Mouse (Mus musculus) kidney, embryonic 14.5 days (tissue): ENCODE measurements around the gene Neurog1. TPM values are rescaled to one million over a fixed set of nuclear protein-coding genes. Genes with fewer than 3 reads are reported as not detected.
A peak's percentile ranks its signal among the peaks of the same experiment; 100 is the strongest.

ENCODE experiments used
- ATAC-seq: fragments of 200-750 bp; cut with Nextera tagmentation; 2 replicates; pipeline ENCODE4 v1.8.0; 2017; ENCODE audit warnings: moderate number of reproducible peaks, mild to moderate bottlenecking, moderate TSS enrichment, moderate library complexity; ENCODE audit not compliant: low FRiP score, low TSS enrichment
- H3K27ac ChIP-seq: fragments of 300-500 bp; sonication (generic); 2 replicates; pipeline ENCODE4 v1.5.1; 2014; ENCODE audit warnings: low read depth, mild to moderate bottlenecking, low read length, moderate library complexity, mixed read lengths
- H3K27me3 ChIP-seq: fragments of 300-500 bp; sonication (generic); 2 replicates; pipeline ENCODE4 v1.6.1; 2014; ENCODE audit warnings: mild to moderate bottlenecking, low read length; ENCODE audit not compliant: control insufficient read depth, insufficient read depth
- H3K36me3 ChIP-seq: fragments of 300-500 bp; sonication (generic); 2 replicates; pipeline ENCODE4 v1.6.1; 2014; ENCODE audit warnings: low read length, mixed read lengths; ENCODE audit not compliant: control insufficient read depth, insufficient read depth
- H3K4me1 ChIP-seq: fragments of 300-500 bp; sonication (generic); 2 replicates; pipeline ENCODE4 v1.6.1; 2014; ENCODE audit warnings: low read length, mixed read lengths; ENCODE audit not compliant: control insufficient read depth, insufficient read depth
- H3K4me2 ChIP-seq: fragments of 300-500 bp; sonication (generic); replicated peaks from 2 replicates; pipeline ENCODE4 v1.6.1; 2014; ENCODE audit warnings: low read depth, mild to moderate bottlenecking, low read length
- H3K4me3 ChIP-seq: fragments of 300-500 bp; sonication (generic); 2 replicates; pipeline ENCODE4 v1.5.1; 2014; ENCODE audit warnings: mild to moderate bottlenecking, low read length
- H3K9ac ChIP-seq: fragments of 300-500 bp; sonication (generic); 2 replicates; pipeline ENCODE4 v1.6.1; 2014; ENCODE audit warnings: low read depth, mild to moderate bottlenecking, low read length, moderate library complexity
- H3K9me3 ChIP-seq: fragments of 300-500 bp; sonication (generic); 2 replicates; pipeline ENCODE4 v1.6.1; 2016; ENCODE audit warnings: low read length; ENCODE audit not compliant: control insufficient read depth
- WGBS: fragments of 180-500 bp; shearing (Covaris S2); extraction: QIAGEN DNeasy Blood & Tissue Kit; methylation state at CpG from one replicate; pipeline ENCODE4 v1.1.7; 2014; 5-methylcytosine and 5-hydroxymethylcytosine counted together
- polyA plus RNA-seq: library from polyadenylated mRNA; unstranded; fragments of >200 nt; fragmentation: Nextera tagmentation; extraction: Ambion mirVana; gene quantifications from 2 replicates; pipeline ENCODE4 v1.2.1, GENCODE M21; 2014

Neurog1 gene
- polyA plus RNA-seq, 1 experiment from 2014 or later, result not detected

DNA sequence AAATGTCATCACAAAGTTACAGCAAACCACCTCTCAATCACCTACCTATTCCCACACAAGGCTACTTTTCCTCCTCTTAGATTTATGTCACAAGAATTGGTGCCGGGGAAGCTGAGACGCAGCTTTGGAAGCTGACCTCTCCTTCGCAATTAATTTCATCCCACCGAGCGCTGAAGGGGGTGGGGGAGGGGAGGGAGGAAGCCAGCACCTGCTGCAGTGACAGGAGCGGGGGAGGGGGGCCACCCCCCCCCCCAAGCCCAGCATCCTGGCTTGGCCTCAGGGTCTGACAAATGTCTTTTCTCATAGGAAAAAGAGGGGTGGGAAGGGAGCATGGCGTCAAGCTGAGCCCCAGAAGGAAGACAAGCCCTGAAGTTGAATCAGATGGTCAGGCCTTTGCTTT lies 23.2 kb downstream of the Neurog1 start:
- Histone ChIP-seq H3K27ac (no peak overlapping the region), H3K9me3 (no peaks in the 10 kb centered on the region), H3K36me3 (no peaks in the 10 kb centered on the region), H3K4me2 (no peak overlapping the region), H3K4me1 (0 out of 2 replicates have a peak, but pooled peaks cover 3% of the 10 kb centered on the region), H3K27me3 (peaks cover 9% of the 10 kb centered on the region), H3K4me3 (no peak overlapping the region), H3K9ac (no peak overlapping the region)
- 4% methylated on average over 6 of the region's 7 CpGs for WGBS
- ATAC-seq, result no peak

DNA sequence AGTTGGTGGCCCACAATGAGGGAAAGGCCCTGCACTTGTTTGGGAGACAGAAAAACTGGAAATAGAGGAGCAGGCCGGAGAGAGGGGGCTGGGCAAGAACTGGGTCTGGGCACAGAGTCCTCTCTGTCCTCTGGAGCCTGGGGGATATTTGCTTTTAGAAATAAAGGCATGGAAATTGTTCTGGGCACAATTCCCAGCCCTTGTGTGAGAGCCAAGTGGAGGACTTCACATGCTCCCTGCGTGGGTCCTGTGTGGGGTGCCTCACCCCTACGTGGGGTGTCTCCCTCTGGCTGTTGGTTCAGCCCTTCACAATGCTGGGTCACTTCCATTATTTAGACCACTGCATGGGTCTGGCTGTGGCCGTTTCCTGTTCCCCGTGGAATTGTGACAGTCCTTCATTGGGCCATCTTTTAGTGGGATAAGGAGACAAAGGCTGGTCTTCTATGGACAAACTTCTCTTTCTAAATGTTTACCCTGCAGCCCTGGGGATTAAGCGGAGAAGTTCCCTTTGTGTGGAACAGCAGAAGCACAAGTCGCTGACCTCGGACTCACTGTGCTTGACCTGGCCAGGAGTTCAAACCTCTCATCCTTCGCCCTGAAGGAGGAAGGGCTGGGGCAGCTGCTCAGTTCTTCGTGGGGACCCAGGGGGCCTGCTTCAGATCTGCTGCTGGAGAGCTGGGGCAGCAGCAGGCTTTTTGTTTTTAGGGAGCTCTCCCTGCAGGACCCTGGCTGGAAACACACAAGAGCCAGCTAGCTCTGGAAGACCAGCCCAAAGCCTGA lies 25.6 kb downstream of the Neurog1 start:
- peaks cover 29% of the 10 kb centered on the region for H3K27me3 ChIP-seq

DNA sequence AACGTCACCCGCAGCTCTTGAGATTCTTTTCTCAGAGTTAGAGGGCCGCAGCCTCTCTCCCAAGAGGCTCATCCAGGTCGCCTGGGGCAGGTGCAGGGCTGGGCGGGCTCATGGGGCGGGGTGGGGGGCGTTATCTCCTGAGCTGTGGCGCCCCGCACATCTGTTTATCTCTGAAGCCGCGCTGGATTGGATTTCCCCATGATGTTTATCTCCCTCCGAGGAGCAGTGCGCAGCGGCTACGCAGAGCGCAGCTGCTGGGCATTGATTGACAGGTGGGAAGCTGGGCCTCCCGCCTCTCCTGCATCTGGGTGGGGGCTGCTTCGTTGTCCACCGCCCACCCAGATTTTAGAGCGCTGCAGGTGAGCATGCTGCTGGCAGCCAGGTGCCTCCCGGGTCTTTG lies 28.3 kb downstream of the Neurog1 start:
- H3K27me3 ChIP-seq, result peaks cover 32% of the 10 kb centered on the region
- H3K9ac ChIP-seq, result no peak overlapping the region
- WGBS, result 4% methylated on average over 21 of the region's 21 CpGs
- ATAC-seq, result no peak
- peaks cover 15% of the 10 kb centered on the region for H3K4me1 ChIP-seq
- no peak overlapping the region for H3K4me3 ChIP-seq
- H3K4me2 ChIP-seq, result no peak overlapping the region
- no peak overlapping the region for H3K27ac ChIP-seq
- no peaks in the 10 kb centered on the region for H3K36me3 ChIP-seq
- H3K9me3 ChIP-seq, result no peaks in the 10 kb centered on the region

More for the DNA sequence above, 25.6 kb downstream of the Neurog1 start:
- no peaks in the 10 kb centered on the region for H3K36me3 ChIP-seq
- H3K4me1 ChIP-seq, result peaks cover 14% of the 10 kb centered on the region
- ATAC-seq, result no peak
- H3K4me2 ChIP-seq, result no peak overlapping the region
- H3K4me3 ChIP-seq, result no peak overlapping the region
- 31% methylated on average over 10 of the region's 10 CpGs for WGBS
- H3K27ac ChIP-seq, result no peak overlapping the region
- H3K9me3 ChIP-seq, result no peaks in the 10 kb centered on the region
- H3K9ac ChIP-seq, result no peak overlapping the region

DNA sequence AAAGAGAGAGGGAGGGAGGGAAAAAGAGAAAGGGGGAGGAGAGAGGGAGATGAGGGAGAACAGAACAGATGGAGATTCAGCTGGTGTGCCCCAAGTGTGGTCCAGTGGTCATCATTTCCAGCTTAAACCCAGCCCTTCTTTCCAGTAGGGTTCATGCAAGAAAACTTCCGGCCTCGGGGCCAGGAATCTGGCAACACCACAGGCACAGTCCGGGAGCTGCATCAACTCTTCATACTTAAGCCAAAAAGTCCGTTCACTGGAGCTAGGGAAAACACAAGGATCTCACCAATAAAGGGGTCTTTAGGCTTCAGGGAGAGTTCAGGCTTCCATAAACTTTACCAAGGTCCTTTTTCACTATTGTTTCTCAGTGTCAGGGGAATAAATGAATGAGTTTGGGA lies 29.1 kb downstream of the Neurog1 start:
- H3K4me3 ChIP-seq, result no peak overlapping the region
- no peaks in the 10 kb centered on the region for H3K9me3 ChIP-seq
- whole genome bisulfite sequencing, result 7% methylated on average over 4 of the region's 4 CpGs
- no peak overlapping the region for H3K9ac ChIP-seq
- no peak overlapping the region; the same call in 1 of the 2 replicates for H3K4me2 ChIP-seq
- H3K4me1 ChIP-seq, result peaks cover 15% of the 10 kb centered on the region
- no peaks in the 10 kb centered on the region for H3K36me3 ChIP-seq
- no peak for ATAC-seq
- no peak overlapping the region for H3K27ac ChIP-seq
- H3K27me3 ChIP-seq, result peaks cover 30% of the 10 kb centered on the region

DNA sequence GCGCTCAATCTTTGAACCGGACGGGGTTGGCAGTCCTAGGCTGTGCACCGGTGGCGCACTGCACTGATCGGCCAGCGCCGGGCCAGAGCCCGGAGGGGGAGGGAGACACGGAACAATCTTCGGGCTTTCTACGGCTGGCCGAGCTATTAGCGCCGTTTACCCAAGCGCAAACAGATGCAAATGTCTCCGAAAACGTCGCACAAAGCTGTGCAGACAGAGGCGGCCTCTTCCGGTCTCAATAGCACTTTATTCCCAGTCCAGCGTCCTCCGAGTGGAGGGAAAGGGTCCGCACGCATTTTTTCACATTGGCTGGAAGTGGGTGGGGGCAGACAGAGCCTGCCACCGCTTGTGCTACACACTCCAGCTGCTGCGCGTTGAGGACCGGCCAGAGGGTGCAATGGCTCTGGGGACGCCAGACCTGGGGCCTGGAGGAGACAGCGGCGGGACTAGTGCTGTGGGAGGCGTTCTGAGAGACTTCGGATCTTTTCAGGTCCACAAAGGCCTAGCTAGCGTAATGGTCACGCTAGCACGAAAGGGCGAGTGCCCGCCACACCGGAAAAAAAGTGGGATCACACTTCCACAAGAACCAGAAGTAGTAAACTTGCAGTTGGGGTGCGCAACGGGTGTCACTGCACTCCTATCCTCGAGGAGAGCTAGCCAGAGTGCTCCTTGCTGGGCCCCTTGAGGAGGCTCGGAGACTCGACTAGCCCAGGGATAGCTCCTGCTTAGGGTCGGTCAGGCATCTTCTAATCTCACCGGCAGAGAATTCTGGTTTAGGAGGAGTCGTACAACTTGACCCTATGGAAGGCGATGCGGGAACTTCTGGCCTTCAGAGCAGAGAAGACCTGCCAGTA lies 29.7 kb downstream of the Neurog1 start:
- WGBS, result 2% methylated on average over 50 of the region's 50 CpGs
- H3K4me2 ChIP-seq, result peak overlapping the region; percentile 71
- H3K9ac ChIP-seq, result peak overlapping the region; percentile 0; the same call in 1 of the 2 replicates
- peaks cover 30% of the 10 kb centered on the region for H3K27me3 ChIP-seq
- H3K4me3 ChIP-seq, result peak overlapping the region; percentile 39
- H3K36me3 ChIP-seq, result no peaks in the 10 kb centered on the region
- no peaks in the 10 kb centered on the region for H3K9me3 ChIP-seq
- peak; percentile 61 for ATAC-seq
- peak overlapping the region; percentile 52; the same call in 1 of the 2 replicates for H3K27ac ChIP-seq
- peaks cover 15% of the 10 kb centered on the region for H3K4me1 ChIP-seq

DNA sequence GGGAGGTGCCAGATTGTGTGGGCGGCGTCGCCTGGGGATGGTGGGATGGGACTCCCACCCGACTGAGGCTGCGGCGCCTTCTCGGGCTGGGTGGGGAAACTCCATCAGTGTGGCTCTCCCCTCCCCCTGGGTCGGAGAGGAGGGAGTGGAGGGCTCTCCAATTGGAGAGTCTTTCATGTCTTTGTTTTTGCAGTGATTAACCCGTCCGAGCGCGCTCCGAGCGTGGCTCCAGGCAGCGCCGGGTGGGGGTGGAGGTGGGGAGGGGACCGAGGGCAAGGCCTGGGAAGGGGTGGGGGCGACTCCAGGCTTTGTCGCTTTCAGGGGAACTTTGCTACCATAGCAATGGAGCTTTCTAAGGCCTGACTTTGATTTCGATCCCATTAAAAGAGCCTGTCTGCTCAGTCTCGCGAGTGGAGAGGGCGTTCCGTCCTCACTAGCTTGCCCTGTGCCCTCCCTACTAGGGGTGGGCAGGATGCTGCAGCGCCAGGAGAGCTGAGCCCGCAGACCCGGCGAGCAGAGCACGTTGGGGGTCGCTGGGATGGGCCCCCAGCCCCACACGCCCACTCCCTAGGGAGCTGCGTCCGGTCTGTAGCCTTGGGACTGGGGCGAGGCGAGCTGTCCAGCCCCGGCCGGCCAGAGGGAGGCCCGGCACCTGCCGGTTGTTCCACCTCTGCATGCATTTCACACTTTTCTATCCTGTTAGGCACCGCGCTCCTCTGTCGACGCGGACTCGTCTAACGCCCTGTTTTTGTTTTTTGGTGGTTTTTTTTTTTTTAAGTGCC lies 30.6 kb downstream of the Neurog1 start:
- H3K27ac ChIP-seq, result peak overlapping the region; percentile 19; the same call in 1 of the 2 replicates
- 1% methylated on average over 46 of the region's 46 CpGs for WGBS
- peak overlapping the region; percentile 71 for H3K4me2 ChIP-seq
- H3K9me3 ChIP-seq, result no peaks in the 10 kb centered on the region
- H3K36me3 ChIP-seq, result no peaks in the 10 kb centered on the region
- H3K27me3 ChIP-seq, result peaks cover 30% of the 10 kb centered on the region
- peaks cover 15% of the 10 kb centered on the region for H3K4me1 ChIP-seq
- ATAC-seq, result peak; percentile 67
- peak overlapping the region; percentile 59 for H3K9ac ChIP-seq
- H3K4me3 ChIP-seq, result peak overlapping the region; percentile 39

DNA sequence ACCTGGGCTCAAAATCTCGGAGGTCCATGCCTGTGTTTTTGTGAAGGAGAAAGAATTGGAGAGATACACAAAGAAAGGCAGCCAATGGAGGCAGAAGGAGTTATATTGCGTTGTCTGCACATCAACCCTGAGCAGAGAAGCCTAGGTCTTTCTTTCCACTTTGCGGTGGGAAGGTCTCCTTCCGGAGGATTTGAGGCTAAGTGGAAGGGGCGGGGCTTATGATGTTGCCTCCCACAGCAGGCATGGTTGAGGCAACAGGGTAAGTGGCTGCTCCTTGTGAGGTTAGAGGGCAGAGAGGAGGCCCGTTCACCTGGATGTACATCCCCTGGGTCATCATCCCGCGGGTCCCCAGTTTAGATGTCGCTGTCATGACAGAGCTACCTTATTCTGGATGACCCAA lies 32.7 kb downstream of the Neurog1 start:
- no peak overlapping the region for H3K9ac ChIP-seq
- ATAC-seq, result no peak
- H3K4me2 ChIP-seq, result no peak overlapping the region
- no peak overlapping the region for H3K27ac ChIP-seq
- H3K4me1 ChIP-seq, result peaks cover 15% of the 10 kb centered on the region
- H3K9me3 ChIP-seq, result no peaks in the 10 kb centered on the region
- no peak overlapping the region for H3K4me3 ChIP-seq
- peaks cover 30% of the 10 kb centered on the region for H3K27me3 ChIP-seq
- no peaks in the 10 kb centered on the region for H3K36me3 ChIP-seq
- WGBS, result 61% methylated on average over 9 of the region's 9 CpGs

DNA sequence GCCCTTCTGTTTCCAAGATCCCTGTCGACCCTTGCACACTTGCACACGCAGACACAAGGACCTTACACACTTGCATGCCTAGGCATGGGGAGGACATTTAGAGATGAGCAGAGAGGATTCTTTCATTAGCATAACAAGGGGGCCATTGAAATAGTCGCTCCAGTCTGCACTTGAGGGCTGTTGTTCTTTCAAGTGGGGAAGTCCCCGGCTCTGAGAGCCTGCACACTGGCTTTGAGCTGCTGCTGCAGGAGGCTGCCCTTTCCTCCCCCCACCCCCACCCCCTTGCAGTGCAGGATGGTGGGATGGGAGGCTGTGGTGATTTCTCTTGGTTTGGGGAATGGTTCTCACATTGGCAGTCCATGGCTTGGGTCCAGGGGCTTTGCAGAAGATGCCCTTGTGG lies 35.9 kb downstream of the Neurog1 start:
- 22% methylated on average over 4 of the region's 4 CpGs for WGBS
- H3K4me3 ChIP-seq, result no peak overlapping the region
- no peak overlapping the region for H3K27ac ChIP-seq
- no peaks in the 10 kb centered on the region for H3K36me3 ChIP-seq
- H3K27me3 ChIP-seq, result peaks cover 3% of the 10 kb centered on the region
- H3K9ac ChIP-seq, result no peak overlapping the region
- H3K4me1 ChIP-seq, result peaks cover 3% of the 10 kb centered on the region; the same call in 1 of the 2 replicates
- H3K9me3 ChIP-seq, result no peaks in the 10 kb centered on the region
- ATAC-seq, result no peak
- H3K4me2 ChIP-seq, result no peak overlapping the region
